Mouse (Mus musculus): ENCODE data around the gene Mansc4.

Mansc4 gene

GRCm38 (mm10) chr6:147085398-147086040 lies 1.3 kb downstream of the Mansc4 start:
- in situ Hi-C loops (cut with MboI, MseI), result loop anchor here (25.0 kb wide), 1 partner anchor 1827 kb away; no protein-coding TSS in a partner anchor

DNA sequence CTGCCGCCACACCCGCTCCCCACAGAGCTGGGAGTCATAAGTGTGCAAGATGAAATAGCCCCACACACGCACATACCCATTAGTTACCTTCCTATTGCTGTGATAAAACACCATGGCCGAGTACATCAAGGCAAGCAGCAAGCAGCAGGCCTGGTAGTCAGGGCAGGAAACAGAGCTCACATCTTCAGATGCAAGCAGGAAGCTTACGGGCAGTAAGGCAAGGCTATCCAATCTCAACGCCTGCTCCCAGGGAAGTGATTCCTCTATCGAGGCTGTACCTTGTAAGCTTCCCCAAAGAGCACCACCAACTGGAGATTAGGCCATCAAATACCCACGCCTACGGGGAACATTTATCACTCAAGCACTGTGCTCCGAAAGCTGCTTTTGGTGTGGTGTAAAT lies 6.9 kb downstream of the Mansc4 start:
- in situ Hi-C loops (cut with MboI, MseI), result loop anchor here (25.0 kb wide), 1 partner anchor 1832 kb away; no protein-coding TSS in a partner anchor

GRCm38 (mm10) chr6:147076878-147077277 lies 10.0 kb downstream of the Mansc4 start:
- in situ Hi-C loops (cut with MboI, MseI), result loop anchor here (25.0 kb wide), 1 partner anchor 1835 kb away; no protein-coding TSS in a partner anchor

GRCm38 (mm10) chr6:147075808-147076387 lies 10.9 kb downstream of the Mansc4 start:
- in situ Hi-C loops (cut with MboI, MseI), result loop anchor here (25.0 kb wide), 1 partner anchor 1836 kb away; no protein-coding TSS in a partner anchor

DNA sequence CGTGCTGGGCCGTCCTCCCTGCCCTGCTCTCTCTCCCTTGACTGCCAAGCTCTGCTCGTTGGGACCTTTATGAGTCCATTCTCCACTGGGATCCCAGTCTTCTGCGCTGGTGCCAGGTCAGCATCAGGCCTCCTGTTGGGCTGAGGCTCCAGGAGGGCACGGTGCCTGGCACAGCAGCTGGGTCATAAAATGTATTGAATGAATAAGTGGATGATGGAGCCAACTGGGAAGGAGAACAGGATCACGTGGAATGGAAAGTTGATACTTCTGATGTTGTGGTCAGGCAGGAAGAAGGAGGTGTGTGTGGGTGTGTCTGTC lies 21.9 kb downstream of the Mansc4 start:
- in situ Hi-C loops (cut with MboI, MseI), result no loop called here

DNA sequence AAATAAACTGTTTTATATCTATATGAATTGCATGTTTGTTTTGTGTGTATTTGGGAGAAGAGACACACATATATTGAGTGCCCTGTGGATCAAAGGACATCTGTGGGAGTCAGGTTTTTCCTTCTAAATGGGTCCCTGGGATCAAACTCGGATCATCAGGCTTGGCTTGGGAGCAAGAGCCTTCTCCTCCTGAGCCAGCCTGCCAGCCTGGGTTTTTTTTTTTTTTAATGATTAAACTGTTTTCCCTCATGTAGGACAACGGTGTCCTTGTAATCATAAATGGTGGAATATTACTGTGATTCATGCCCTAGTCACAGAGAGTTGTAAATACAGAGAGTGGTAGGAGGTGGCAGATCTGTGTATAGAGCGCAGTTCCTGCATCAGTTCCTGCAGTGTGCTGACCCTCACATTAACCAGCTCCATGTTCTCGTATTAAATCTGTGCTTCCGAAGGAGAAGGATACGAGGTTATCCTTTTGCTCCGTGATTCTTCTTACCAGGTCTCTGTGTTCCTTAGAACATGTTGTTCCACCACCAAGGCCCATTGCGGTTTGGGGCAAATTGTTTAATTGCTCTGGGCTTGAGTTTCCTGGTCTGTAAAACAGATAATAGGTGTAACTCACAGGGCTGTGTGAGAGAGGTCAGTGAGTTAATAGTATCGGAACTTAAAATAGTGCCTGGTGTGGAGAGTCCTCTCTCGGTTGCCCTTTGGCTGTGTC lies 22.4 kb downstream of the Mansc4 start:
- in situ Hi-C loops (cut with MboI, MseI), result no loop called here

GRCm38 (mm10) chr6:147062694-147063093 lies 24.1 kb downstream of the Mansc4 start:
- in situ Hi-C loops (cut with MboI, MseI), result no loop called here

GRCm38 (mm10) chr6:147062034-147062433 lies 24.8 kb downstream of the Mansc4 start:
- in situ Hi-C loops (cut with MboI, MseI), result no loop called here

- in situ Hi-C loops (cut with MboI, MseI), result no loop called here
Observed at GRCm38 (mm10) chr6:147061630-147062029, 25.2 kb downstream of the Mansc4 start.

GRCm38 (mm10) chr6:147059326-147059725 lies 27.5 kb downstream of the Mansc4 start:
- in situ Hi-C loops (cut with MboI, MseI), result no loop called here

GRCm38 (mm10) chr6:147055374-147055977 lies 31.4 kb downstream of the Mansc4 start:
- in situ Hi-C loops (cut with MboI, MseI), result no loop called here

DNA sequence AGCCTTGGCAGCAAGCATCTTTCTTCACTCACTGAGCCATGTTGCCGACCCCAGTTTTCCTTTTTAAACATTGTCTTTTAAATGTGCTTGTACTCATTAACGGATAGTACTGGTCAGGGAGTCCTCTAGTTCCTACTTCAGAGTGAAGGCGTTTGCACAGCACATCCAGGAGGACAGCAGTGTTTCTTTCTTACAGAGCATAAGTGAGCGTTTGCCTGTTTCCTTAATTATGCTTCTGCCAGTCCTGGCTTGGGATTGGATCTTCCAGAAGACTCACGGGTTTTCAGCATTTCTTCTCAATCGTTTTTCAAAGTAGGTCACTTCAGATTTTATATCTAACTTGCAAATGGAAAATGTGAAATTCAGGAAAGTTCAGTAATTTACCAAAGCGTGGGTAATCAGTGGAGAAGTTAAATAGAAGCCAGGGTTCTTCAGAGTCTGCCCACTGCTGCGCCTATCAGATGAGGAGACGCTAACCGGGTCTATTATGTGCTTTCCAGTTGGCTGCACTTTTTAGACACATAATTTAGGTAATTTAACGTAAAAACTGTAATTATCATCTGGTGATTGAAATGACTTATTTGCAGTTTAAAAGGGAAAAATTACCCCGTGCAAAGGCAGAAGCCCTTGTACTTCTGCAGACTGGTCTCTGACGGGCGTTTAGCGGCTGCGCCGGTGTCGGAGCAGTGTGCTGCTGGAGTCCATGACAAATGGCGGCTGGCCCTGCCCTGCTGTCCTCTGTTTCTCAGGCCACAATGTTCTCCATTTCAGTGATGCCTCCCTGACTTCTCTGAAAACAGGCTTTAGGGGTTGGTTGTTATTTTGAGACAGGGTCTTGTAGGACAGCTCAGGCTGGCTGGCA lies 32.8 kb downstream of the Mansc4 start:
- in situ Hi-C loops (cut with MboI, MseI), result no loop called here

DNA sequence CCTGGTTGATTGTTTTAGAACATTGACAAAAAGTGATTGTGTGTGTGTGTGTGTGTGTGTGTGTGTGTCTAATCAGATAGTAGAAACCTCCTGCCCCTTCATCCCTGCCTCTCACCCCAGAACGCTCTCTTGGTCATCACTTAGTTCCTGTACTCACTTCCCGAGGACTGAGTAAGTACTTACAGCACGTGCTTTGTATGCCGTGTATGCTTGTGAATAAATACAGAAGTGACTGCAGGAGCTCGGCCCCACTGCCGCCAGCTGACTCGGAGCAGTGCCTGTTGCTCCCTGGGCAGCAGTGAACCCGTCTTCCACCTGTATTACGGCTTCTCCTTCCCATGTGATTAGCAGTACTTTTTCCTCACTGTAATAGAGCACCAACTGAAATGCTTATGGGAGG lies 34.4 kb downstream of the Mansc4 start:
- in situ Hi-C loops (cut with MboI, MseI), result no loop called here

DNA sequence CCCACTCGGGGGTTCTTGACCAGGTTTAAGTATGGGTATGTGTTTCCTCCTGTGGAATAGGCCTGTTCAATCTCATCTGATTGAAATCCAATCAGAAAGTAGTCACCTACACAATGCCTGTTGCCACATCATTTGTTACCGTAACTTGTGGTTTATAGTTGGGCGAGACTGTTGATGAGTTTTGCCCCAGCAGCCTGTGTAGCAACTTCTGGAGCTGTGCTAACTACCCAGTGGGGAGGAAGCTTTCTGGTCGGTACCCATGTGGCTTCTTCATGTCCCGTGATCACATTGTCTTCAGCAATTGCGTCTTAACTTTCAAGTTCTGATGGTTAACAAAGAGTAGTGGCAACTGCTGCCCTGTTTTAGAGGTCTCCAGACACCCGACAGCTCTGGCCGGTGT lies 35.2 kb downstream of the Mansc4 start:
- in situ Hi-C loops (cut with MboI, MseI), result no loop called here

GRCm38 (mm10) chr6:147049239-147049805 lies 37.5 kb downstream of the Mansc4 start:
- in situ Hi-C loops (cut with MboI, MseI), result no loop called here

- in situ Hi-C loops (cut with MboI, MseI), result no loop called here
Observed at GRCm38 (mm10) chr6:147043633-147044032, 43.2 kb downstream of the Mansc4 start.

GRCm38 (mm10) chr6:147042291-147043290 lies 44.2 kb downstream of the Mansc4 start, which contains the start of gene Mrps35:
TSS of gene Mrps35 (plus strand) at chr6:147042764.
- in situ Hi-C loops (cut with MboI, MseI), result no loop called here

GRCm38 (mm10) chr6:147032303-147032925 lies 54.4 kb downstream of the Mansc4 start, which contains the start of gene Rep15:
TSS of gene Rep15 (plus strand) at chr6:147032584.
- in situ Hi-C loops (cut with MboI, MseI), result no loop called here

Measured in regulatory T cell (primary cell).